Mouse (Mus musculus) gastrocnemius, postnatal 25 days (tissue): ENCODE data around the gene Kcnb1. TPM values are rescaled to one million over a fixed set of nuclear protein-coding genes. Genes with fewer than 3 reads are reported as not detected.

Experiments
- DNase-seq: peaks from one replicate; pipeline ENCODE4 v3.0.0; 2022
- total RNA-seq, 2 experiments: library from RNA; stranded (reverse); gene quantifications; 1 replicate in 1 of 2; 2 replicates in 1 of 2; pipeline ENCODE4 v1.2.3; 2021

Kcnb1 gene
- total RNA-seq, 2 experiments from 2014 or later = 22.1 to 27.4 TPM

DNA sequence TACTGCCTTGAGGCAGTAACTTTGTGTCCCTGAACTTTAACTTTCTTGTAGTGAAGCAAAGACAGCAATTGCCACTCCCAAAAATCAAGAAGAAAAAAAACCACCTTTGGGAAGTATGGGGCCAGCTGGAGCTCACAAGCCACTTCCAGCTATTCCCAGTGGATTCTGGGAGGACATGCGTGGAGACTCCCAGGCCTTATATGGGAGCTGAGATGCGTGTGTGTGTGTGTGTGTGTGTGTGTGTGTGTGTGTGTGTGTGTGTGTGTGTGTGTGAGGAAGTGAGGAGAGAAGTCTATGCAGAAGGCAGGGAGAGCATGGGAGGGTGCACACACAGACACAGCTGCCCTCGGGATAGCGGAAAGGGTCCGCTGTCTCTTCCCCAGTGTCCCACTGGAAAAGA, 62.6 kb downstream of the Kcnb1 start:
- DNase-seq = no peak

DNA sequence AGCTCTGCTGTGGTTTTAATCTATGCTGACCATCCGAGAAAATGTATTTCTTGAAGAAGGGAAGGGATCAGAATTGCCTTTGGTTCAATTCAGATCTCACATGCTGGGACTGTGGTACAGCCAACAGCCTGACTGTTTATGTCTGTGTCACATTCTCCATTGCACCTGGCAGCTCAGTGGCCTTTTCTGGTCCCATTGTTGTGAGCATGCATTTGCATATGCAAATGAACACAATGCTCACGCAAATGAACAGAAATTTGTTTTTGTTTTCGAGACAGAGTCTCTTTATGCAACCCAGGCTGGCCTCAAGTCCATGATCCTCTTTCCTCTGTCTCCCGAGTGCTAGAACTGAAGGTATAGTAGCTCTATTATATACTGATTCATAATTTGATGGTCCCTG, 64.2 kb downstream of the Kcnb1 start:
- DNase-seq = no peak

DNA sequence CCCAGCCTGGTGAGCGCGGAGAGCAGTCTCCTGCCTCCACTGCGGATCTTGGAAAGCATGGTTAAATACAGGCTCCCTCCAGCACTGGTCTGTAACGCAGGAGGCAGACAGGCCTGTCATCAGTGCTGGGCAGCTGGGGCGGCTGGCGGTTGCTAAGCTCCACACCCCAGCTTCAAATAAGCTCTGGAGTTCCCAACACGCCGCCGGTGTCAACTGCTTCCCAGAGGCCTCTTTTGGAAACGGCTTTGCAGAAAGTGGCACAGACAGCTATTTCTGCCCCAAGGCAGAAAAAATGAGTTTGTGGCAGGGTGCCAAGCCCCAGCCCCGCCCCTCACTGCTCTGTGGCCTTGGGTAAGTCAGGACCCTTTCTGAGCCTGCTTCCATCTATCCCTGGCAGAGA, 66.0 kb downstream of the Kcnb1 start:
- DNase-seq = no peak

DNA sequence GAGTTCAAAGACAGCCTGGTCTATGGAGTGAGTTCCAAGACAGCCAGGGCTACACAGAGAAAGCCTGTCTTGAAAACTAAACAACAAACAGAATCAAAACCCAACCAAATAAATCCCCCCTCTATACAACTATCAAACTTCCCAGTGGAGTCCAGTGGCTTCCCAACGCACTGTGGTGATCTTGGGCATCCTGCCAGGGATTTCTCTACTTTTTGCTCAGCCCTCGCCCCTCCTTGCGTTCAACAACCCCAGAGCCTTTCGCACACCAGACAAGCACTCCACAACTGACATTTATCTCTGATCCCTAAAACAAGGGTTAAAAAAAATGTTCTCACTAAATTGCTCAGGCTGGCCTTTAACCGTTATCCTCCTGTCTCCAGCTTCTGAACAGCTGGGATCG, 67.2 kb downstream of the Kcnb1 start:
- no peak for DNase-seq

DNA sequence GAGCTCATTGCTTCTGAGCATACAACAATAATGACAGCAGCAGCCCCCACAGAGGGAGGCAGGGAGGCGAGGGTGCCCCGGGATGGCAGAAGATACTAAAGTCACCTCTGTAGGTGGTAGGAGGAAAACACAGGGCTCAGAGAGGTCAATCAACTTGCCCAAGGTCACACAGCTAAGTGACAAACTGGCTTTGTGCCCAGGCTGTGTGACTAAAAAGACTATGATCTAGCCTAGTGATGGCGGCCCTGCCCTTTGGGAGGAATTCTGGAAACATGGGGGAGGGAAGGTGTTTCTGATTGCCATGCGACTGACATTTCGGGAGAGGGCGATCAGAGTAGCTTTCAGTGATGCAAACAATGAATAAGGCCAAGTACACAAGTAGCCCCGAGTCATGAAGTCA, 68.0 kb downstream of the Kcnb1 start:
- DNase-seq = no peak

DNA sequence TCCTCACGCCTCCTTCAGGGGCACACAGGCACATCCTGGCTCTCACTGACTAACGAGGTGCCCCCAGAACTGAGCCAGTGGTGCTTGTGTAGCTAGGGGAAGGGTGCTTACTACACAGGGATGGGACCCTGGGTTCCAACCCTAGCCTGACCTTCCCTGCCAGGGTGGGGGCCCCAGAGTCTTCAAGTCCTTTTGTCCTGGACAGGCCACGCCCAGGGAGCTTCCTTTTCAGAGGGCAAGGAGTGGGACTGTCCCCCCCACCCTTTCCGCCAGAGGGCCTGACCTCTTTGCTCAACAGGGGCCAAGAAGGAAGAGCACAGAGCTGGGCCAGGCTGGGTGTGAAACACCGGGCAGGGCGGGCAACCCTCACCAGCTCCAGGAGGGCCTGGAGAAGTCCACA, 68.7 kb downstream of the Kcnb1 start:
- DNase-seq = peak; percentile 54

DNA sequence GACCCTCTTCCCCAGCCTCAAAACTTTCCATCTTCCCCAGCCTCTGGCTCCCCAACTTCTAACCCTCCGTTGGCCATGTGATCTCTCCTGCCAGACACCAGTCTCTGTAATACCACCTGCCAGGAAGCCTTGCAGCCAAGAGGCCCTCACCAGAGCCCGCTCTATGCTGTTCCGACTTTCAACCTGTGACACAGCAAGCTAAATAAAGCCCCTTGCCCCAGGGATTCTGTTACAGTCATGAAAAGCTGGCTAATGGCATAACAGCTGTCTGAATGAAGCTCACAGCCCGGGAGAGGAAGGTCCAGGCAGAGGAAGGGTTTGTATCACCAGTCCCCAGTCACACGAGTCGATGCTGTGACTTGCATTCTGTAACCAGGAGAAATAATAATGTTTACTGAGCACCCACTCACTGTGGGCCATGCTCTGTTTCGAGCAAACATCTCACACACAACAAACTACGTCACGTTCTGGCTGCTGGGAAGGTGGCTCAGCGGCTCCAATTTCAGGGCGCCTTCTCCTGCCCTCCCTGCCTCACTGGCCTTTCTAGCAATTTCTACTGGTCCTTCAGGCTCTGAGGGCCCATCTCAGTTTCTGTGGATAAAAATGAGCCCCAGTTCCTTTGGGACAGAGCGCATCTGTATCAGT, 69.6 kb downstream of the Kcnb1 start:
- peak; percentile 64 for DNase-seq

DNA sequence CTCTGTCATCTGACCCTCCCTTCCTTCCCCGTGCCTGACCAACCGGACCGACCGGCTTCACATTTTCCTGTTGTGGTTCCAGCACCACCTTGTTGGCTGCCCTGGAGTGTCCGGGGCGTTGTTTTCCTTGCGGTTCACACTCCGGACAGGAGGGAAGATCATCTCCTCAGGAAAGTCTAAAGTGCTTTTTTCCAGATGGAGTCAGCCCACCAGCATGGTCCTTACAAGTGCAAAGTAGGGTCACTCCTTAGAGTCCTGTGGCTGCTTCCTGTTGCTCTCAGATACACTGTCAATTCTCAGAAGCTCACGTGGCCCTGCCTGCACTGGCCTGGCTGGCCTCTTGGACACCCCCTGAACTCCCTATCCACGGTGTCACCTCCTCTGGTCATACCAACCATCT, 71.9 kb downstream of the Kcnb1 start:
- peak; percentile 65 for DNase-seq

DNA sequence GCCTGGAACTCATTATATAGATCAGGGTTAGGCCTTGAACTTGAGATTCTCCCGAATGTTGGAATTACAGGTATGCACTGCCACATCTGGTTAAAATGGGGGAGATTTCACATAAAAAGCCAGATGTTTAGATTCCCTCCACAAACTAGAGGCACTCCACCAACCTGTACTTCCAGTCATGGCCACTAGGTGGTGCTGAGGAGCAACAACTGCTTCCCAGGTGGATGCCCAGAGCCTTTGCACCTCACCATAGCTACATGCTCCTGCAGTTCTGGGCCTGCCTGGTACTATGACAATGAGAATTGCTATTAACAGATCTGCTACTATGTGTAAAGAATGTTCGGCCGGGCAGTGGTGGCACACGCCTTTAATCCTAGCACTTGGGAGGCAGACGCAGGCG, 77.2 kb downstream of the Kcnb1 start:
- DNase-seq = peak; percentile 46

DNA sequence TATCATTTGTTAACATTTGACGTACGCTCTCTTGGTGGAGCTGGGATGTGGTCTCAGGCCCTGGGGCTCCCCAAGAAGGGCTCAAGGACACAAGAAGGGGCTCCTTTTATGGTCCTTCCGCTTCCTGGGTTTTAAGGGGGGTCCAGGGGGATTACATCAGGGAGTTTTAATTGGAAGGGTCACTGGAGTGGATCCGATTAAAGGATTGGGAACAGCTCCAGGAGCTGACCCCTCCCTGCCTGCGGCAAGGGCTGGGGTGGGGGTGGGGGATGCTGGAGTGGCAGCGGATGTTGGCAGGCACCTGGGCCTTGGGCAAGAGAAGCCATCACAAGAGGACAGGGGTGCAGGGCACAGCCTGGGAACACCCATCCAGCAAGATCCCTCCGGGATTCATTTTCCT, 77.7 kb downstream of the Kcnb1 start:
- no peak for DNase-seq

DNA sequence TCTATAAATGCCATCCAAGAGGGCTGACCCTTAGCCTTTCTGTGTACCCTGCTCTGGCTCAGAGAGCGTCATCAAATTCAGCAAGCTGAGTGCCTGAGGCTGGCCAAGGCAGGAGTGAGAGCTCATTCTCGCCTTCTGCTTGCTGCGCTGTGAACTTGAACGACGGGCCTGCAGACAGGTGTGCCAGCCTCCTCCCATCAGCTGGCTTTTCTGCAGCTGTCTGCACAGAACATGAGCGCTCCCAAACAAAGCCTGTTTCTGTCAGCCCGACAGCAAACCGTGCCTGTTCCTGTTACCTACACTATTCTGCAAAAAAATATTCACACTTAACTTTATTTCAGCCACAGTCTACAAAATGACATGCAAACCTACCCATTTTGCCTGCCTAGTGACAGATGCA, 80.4 kb downstream of the Kcnb1 start:
- no peak for DNase-seq

DNA sequence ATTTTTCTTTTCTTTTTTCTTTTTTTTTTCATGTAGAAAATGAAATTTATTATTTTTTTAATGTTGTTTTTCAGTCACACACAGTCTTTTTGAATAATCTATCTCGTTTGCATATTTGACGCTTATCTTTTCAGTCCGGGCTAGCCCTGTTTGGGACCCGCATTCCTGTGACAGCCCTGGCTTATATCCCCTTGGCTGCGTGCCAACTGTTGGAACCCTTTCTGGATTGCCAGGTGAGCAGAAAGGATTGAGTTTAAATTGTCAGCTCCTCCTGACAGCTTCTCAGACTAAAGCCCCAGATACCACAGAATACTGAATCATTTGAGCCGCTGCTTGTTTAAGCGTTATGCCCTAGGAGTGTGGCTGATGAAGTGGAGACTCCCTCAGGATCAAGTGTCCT, 86.4 kb downstream of the Kcnb1 start:
- no peak for DNase-seq

DNA sequence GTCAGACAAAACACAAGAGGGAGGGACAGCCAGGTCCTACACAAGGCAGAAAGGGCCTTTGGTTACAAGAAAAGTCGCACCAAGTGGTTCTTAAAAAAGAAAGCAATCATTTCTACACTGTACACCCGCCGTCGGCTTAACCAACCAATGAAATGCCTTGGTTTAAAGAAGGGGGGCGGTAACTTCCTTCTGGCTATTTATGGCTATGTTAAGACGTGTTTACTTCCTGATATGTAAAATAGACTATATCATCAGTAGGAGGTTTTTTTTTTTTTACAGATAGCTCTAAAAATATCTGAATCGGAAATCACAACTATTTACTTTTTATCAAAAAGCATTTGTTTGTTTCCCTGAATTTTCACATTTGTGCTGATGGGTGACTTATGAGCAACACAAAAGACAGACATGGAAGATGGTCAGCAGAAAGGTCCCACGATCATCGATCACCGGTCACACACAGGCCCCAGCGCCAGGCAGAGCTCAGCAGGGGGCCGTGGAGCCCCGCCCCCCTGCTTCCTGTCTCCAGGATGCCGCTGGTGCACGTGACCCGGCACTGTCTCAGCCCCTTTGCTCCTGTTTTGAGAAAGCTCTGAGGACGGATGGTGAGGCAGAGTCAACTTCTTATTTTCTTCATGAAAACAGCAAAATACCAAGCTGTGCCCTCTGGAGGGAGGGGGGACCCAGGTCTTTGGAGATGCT, 88.1 kb downstream of the Kcnb1 start:
- no peak for DNase-seq

DNA sequence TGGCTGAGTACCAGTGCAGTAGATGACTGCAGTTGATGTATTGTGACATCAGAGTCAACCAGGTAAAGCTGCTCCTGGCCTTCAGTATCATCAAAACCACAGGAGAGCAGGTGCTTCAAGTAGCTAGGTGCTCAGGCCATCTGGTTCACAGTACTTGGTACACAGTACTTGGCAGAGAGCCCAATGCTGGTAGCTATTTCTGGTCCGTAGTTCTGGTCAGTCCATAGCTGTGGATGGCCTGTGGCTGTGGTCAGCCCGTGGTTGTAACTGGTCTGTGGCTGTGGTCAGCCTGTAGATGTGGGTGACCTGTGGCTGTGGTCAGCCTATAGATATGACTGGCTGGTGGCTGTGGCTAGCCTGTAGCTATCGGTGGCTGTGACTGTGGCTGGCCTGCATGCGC, 95.3 kb downstream of the Kcnb1 start:
- no peak for DNase-seq

DNA sequence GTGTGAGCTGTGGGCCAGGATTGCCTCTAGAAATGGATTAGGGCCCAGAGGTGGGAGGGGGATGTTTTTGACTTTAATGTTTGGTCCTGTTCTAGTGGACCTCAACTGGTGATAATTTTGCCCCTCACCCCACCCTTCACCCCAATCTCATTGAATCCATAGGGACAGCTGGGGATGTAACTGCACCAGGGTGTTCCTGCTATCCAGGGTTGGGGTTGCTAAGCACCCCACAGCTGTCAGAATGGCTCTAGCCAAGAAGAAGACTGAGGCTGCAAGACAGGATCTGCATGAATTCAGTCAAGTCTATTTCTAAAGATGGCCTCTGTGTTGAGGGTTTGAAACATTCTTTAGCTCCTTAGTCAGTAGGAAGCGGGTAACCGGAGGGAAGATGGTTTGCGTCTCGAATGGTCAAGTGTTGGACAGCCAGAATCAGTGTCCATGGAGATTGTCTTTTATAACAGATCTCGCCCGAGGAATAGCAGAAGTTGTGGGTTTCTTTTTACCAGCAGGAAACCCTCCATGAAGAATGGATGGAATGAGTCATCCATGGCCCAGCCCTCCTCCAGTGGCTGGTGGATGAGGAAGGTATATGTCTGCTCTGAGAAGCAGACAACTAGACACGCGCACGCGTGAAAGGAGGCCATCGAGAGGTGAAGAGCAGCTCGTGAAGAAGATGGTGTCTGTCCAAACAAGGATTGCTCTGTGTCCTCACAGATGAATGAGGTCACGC, 96.6 kb downstream of the Kcnb1 start:
- no peak for DNase-seq

DNA sequence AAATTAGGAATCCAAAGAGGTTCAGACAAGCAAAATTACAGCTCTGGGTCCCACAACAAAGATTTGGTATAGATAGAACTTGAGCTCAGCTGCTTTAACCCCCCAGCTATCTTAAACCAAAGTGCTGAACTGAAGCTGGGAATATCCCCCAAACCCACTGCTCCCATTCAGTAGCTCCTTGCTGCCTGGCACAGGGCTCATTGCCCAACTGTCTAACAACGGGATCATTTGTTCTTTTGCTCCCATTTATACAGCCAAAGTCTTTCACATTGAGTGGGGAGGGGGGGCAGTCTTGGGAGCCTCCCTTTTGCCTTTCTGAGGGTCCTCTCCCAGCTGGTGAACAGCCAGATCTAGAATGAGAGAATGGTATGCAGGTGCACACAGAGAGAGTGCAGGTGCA, 99.7 kb downstream of the Kcnb1 start:
- DNase-seq = no peak

DNA sequence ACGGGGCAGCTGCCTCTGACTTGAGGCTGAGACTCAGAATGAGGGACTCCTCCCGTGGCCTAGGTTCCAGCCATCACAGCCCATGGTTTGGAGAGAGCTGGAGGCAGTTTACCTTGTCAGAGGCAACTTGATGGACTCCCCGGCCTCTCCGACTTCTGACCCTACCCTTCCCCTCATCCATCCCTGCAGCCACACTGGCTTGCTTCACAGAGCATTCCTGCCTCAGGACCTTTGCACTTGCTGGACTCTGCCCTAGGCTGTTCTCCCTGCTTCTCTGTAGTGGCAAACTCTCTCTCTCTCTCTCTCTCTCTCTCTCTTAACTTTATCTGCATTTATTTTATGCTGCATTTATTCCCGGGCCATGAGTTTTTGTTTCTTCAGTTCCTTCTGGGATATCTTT, 103.1 kb downstream of the Kcnb1 start:
- no peak for DNase-seq

DNA sequence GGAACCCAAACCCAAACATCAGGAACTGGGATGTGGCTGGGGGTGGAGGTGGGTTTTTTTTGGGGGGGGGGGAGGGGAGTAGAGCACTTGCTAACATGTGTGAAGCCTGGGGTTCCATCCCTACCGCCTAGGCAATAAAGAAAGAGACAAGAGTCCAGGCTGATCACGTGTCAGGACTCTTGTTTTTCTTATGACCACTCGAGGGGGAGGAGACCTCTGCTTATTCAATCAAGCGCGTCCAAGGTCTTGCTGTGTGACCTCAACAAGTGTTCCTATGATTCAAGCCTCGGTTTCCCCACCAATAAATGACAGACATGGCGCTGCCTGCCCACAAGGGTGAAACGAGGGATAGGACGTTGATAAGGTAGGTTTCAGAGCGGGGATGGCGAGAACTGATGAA, 103.9 kb downstream of the Kcnb1 start:
- DNase-seq = no peak

DNA sequence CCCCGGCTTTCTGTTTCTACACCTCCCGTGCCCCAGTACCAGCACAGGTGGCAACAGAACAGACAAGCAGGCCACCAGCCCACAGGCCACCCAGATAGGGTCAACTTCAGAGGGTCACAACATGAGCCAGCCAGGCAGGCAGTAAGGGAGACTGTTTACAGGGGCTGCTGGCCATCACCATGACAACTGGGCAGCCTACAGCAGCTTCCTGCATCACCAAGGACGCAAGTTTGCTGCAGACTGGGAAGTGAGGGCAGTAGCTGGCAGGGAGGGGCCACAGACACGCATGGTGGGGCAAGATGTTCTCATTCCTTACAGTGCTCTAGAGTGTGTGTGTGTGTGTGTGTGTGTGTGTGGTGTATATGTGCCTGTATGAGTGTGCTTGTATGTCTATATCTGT, 108.3 kb downstream of the Kcnb1 start:
- no peak for DNase-seq

DNA sequence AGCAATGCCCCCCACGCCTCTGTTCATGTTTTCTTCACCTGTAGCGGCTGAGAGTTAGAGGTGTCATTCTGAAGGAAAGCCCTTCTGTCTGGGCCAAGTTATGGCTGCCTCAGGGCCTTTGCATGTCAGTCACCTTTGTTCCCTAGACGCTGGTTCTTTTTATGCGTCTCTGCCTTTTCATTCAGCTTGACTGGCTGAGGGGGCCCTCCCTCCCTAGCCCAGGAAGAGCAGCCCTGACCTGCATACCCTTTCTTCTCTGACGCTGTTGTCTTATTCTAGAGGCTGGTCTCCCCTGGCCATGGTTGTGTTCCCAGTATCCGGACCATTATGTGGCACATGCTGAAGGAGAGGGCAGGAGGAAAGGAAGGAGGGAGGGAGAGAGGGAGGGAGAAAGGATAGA, 108.8 kb downstream of the Kcnb1 start:
- DNase-seq = no peak

DNA sequence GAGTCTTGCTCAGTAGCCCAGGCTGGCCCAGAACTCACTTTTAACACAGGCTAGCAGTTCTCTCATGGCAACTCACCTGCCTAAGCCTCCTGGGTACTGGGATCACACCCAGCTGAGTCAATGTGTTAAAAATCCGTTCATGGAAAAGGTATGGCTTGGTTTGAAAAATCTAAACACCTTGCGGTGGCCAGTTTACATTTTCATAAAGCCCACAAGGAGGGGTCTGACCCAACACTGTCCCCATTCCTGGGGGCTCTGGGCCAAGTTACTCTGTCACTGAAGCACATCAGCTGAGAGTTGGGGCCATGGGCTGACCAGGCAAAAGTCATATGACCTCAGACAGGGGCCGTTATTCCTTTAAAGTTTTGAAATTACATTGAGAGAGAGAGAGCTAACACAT, 109.6 kb downstream of the Kcnb1 start:
- no peak for DNase-seq

DNA sequence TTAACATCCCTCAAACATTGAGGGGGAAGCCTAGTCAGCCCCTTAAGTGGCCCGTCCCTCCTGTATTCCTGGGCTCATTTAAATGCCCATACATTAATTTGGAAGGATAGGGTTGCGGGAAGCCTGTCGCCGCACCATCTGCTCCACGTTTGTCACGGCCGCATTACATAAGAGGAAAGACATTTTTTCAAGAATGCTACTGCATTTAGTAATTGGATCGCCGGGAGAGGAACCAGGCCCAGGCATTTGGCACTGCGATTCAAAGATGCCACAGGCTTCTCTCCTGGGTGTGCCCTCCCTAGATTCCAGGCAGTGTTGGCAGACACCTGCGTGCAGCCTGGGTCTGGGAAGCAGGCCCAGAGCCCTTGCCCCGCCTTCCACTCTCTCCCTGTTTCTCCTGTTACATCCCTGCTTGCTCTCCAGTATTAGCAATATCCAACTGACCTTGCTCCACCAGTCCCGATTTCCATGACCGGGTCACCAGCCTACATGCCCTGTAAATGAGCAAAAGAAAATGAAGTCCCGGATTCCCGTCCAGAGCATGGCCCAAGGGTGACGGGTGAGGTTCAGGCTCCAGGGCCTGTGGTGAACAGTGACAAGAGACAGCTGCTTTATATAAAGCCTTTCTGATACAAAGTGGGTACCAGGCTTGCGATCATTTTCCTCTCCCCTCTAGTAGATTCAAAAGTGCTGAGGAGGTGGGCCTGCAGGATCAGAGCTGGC, 110.3 kb downstream of the Kcnb1 start:
- peak; percentile 87 for DNase-seq

DNA sequence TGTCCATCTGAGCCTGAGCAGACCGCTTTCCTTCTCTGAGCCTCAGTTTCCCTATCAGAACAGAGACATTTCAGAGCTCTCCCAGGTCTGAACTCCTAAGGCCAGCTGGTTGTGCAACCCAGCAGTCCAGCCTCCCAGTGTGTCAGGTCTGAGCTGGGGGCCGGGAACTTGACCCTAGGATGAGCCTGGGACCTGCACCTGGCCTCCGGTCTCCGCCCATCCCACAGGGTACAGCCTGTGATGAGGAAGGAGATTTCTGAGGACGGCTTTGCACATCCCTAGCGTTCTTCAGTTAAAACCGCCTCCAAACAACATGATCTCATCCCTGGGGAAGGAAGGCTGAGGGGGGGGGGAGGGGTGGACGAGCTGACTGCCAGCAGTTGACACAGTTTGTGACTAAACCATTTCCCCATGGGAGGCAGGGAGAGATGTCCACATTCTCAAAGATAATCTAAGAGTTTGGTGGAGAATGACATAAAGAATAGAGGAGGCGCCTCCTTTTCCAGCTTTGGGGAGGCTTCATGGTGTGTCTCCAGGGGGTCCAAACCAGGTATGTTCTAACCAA, 110.9 kb downstream of the Kcnb1 start:
- DNase-seq = no peak
